Mouse (Mus musculus): ENCODE measurements around the gene Stk24. TPM values are rescaled to one million over a fixed set of nuclear protein-coding genes. Genes with fewer than 3 reads are reported as not detected.
A peak's percentile ranks its signal among the peaks of the same experiment; 100 is the strongest.

Gene Stk24
- polyA plus RNA-seq, 1 experiment, result 8.5 TPM

GRCm38 (mm10) chr14:121263912-121264311 lies 115.9 kb downstream of the Stk24 start:
- Histone ChIP-seq H3K27ac (ENCODE audit: control insufficient read depth, insufficient read depth, low read depth, low read length) (no peak overlapping the region), H3K36me3 (ENCODE audit: control insufficient read depth, insufficient read depth, low read length) (no peaks in the 10 kb centered on the region), H3K27me3 (ENCODE audit: control insufficient read depth, insufficient read depth, low read length) (no peaks in the 10 kb centered on the region), H3K4me1 (ENCODE audit: control insufficient read depth, insufficient read depth, low read length) (no peaks in the 10 kb centered on the region), H3K4me3 (ENCODE audit: control insufficient read depth, low read depth, low read length) (no peak overlapping the region)
- no peak for TF ChIP-seq CTCF (IDR thresholded peaks at IDR 0.05; ENCODE audit: control insufficient read depth, insufficient read depth, insufficient replicate concordance, low read depth, low read length)
- no peak for TF ChIP-seq POLR2A (IDR thresholded peaks at IDR 0.05; ENCODE audit: control insufficient read depth, low read depth, low read length)

DNA sequence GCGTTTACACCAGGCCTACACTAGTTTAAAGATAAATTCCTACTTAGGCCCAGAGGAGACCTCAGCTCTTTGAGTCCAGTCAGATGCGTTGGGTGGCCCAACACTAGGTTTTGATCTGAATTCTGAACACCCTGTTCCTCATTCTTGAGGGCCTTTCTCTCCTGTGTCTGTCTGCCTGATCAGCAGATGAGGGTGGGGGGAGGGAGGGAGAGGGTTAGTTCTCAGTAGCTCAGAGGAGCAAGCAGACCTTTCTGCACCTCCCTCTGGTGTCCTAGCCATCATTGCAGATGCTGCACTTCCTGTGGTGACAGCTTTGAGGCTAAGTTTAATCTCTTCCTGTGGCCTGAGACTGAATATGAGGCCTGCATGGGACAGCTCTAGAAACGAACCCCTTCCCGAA lies 117.2 kb downstream of the Stk24 start:
- Histone ChIP-seq H3K27me3 (ENCODE audit: control insufficient read depth, insufficient read depth, low read length) (no peaks in the 10 kb centered on the region), H3K4me3 (ENCODE audit: control insufficient read depth, low read depth, low read length) (no peak overlapping the region), H3K27ac (ENCODE audit: control insufficient read depth, insufficient read depth, low read depth, low read length) (no peak overlapping the region), H3K36me3 (ENCODE audit: control insufficient read depth, insufficient read depth, low read length) (no peaks in the 10 kb centered on the region), H3K4me1 (ENCODE audit: control insufficient read depth, insufficient read depth, low read length) (no peaks in the 10 kb centered on the region)
- TF ChIP-seq POLR2A (IDR thresholded peaks at IDR 0.05; ENCODE audit: control insufficient read depth, low read depth, low read length), result no peak
- no peak for TF ChIP-seq CTCF (IDR thresholded peaks at IDR 0.05; ENCODE audit: control insufficient read depth, insufficient read depth, insufficient replicate concordance, low read depth, low read length)

GRCm38 (mm10) chr14:121261229-121261879 lies 118.5 kb downstream of the Stk24 start:
- Histone ChIP-seq H3K27ac (ENCODE audit: control insufficient read depth, insufficient read depth, low read depth, low read length) (no peak overlapping the region), H3K36me3 (ENCODE audit: control insufficient read depth, insufficient read depth, low read length) (no peaks in the 10 kb centered on the region), H3K4me3 (ENCODE audit: control insufficient read depth, low read depth, low read length) (no peak overlapping the region), H3K4me1 (ENCODE audit: control insufficient read depth, insufficient read depth, low read length) (no peaks in the 10 kb centered on the region), H3K27me3 (ENCODE audit: control insufficient read depth, insufficient read depth, low read length) (no peaks in the 10 kb centered on the region)
- TF ChIP-seq POLR2A (IDR thresholded peaks at IDR 0.05; ENCODE audit: control insufficient read depth, low read depth, low read length) (no peak), CTCF (IDR thresholded peaks at IDR 0.05; ENCODE audit: control insufficient read depth, insufficient read depth, insufficient replicate concordance, low read depth, low read length) (no peak)

- Histone ChIP-seq H3K27ac (ENCODE audit: control insufficient read depth, insufficient read depth, low read depth, low read length) (no peak overlapping the region), H3K27me3 (ENCODE audit: control insufficient read depth, insufficient read depth, low read length) (no peaks in the 10 kb centered on the region), H3K36me3 (ENCODE audit: control insufficient read depth, insufficient read depth, low read length) (no peaks in the 10 kb centered on the region), H3K4me1 (ENCODE audit: control insufficient read depth, insufficient read depth, low read length) (no peaks in the 10 kb centered on the region), H3K4me3 (ENCODE audit: control insufficient read depth, low read depth, low read length) (no peak overlapping the region)
- TF ChIP-seq POLR2A (IDR thresholded peaks at IDR 0.05; ENCODE audit: control insufficient read depth, low read depth, low read length) (no peak), CTCF (IDR thresholded peaks at IDR 0.05; ENCODE audit: control insufficient read depth, insufficient read depth, insufficient replicate concordance, low read depth, low read length) (peak; percentile 42; the same call in 1 of the 2 replicates)
These were observed 120.0 kb downstream of the Stk24 start for GRCm38 (mm10) chr14:121259789-121260188.

DNA sequence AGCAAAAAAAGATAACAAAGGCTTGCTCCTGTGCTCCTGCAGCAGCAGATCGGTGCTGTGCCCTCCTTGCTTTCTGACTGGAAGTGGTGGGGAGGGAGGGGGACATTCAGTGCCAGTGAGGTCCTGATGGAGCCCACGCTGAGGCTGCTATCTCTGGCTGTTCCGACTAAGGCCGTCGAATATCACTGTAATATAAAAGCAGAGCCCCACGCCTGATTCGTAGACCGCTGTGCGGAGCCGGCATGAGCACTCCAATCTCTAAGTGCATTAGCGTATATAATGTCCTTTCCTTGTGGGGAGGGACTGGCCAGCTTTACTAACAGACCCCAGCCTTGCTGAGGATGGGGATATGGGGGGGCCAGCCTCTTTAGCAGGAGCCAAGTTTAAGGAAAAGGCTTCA lies 120.5 kb downstream of the Stk24 start:
- Histone ChIP-seq H3K36me3 (ENCODE audit: control insufficient read depth, insufficient read depth, low read length) (no peaks in the 10 kb centered on the region), H3K27ac (ENCODE audit: control insufficient read depth, insufficient read depth, low read depth, low read length) (no peak overlapping the region), H3K27me3 (ENCODE audit: control insufficient read depth, insufficient read depth, low read length) (no peaks in the 10 kb centered on the region), H3K4me1 (ENCODE audit: control insufficient read depth, insufficient read depth, low read length) (no peaks in the 10 kb centered on the region), H3K4me3 (ENCODE audit: control insufficient read depth, low read depth, low read length) (no peak overlapping the region)
- TF ChIP-seq POLR2A (IDR thresholded peaks at IDR 0.05; ENCODE audit: control insufficient read depth, low read depth, low read length) (no peak), CTCF (IDR thresholded peaks at IDR 0.05; ENCODE audit: control insufficient read depth, insufficient read depth, insufficient replicate concordance, low read depth, low read length) (no peak)

DNA sequence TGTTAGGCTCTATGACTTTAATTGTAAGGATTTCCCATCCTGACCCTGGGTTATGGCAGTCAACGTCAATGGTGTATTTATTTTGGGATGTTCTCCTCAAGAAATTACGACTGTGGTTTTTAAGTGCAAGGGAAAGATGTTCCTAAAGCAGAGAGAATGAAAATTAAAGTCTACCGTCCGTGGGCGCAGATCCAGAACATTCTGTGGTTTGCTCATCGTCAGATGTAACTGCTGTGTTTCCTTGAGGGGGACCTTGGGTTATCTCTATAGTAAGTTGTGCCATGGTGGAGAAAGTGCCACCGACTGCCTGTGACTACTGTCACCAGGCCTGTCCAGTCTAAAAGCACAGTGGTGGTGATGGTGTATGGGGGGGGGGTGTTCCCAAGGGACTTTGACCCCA lies 122.9 kb downstream of the Stk24 start:
- Histone ChIP-seq H3K27me3 (ENCODE audit: control insufficient read depth, insufficient read depth, low read length) (no peaks in the 10 kb centered on the region), H3K27ac (ENCODE audit: control insufficient read depth, insufficient read depth, low read depth, low read length) (no peak overlapping the region), H3K36me3 (ENCODE audit: control insufficient read depth, insufficient read depth, low read length) (no peaks in the 10 kb centered on the region), H3K4me3 (ENCODE audit: control insufficient read depth, low read depth, low read length) (no peak overlapping the region), H3K4me1 (ENCODE audit: control insufficient read depth, insufficient read depth, low read length) (no peaks in the 10 kb centered on the region)
- TF ChIP-seq POLR2A (IDR thresholded peaks at IDR 0.05; ENCODE audit: control insufficient read depth, low read depth, low read length), result no peak
- TF ChIP-seq CTCF (IDR thresholded peaks at IDR 0.05; ENCODE audit: control insufficient read depth, insufficient read depth, insufficient replicate concordance, low read depth, low read length), result no peak

DNA sequence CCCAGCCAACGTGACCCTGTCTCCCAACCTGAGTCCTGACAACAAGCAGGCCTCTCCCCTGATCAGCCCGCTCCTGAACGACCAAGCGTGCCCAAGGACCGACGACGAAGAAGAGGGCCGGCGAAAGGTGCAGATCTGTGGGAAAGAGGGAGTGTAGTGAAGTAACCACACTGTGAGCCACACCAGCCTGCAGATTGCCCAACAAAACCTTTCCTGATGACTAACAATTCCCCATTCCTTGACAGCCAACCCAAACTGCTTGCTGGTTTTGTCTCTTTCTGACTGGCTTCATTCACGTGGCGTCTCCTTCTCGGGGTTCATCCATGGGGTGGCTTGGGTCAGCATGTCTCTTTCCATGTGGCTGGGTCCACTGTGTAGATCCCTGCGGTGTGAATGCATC lies 124.3 kb downstream of the Stk24 start:
- H3K27me3 ChIP-seq (ENCODE audit: control insufficient read depth, insufficient read depth, low read length), result no peaks in the 10 kb centered on the region
- no peaks in the 10 kb centered on the region for H3K36me3 ChIP-seq (ENCODE audit: control insufficient read depth, insufficient read depth, low read length)
- H3K4me3 ChIP-seq (ENCODE audit: control insufficient read depth, low read depth, low read length), result no peak overlapping the region
- TF ChIP-seq CTCF (IDR thresholded peaks at IDR 0.05; ENCODE audit: control insufficient read depth, insufficient read depth, insufficient replicate concordance, low read depth, low read length), result no peak
- TF ChIP-seq POLR2A (IDR thresholded peaks at IDR 0.05; ENCODE audit: control insufficient read depth, low read depth, low read length), result no peak
- no peak overlapping the region for H3K27ac ChIP-seq (ENCODE audit: control insufficient read depth, insufficient read depth, low read depth, low read length)
- no peaks in the 10 kb centered on the region for H3K4me1 ChIP-seq (ENCODE audit: control insufficient read depth, insufficient read depth, low read length)

Data from testis, adult 2 months (tissue).